11 mouse cellular contexts compared by ENCODE assay signal in genomic region chr11:4299191-4299590, GRCm38 (mm10). TPM values are rescaled to one million over a fixed set of nuclear protein-coding genes. Genes with fewer than 3 reads are reported as not detected.
DNase-seq lines count a peak whose midpoint lies in the region; ATAC-seq lines count a peak whose summit lies in the region.
"Had no signal": no experiment of that assay in that cellular context is flagged by ENCODE, and none has a peak within 500 bp of the region (broad histone marks: within the 10 kb centered on the region; RNA-seq: fewer than 3 reads in every experiment).

No protein-coding gene starts in this region.

- intact Hi-C loops in heart, postnatal 10 days (cut with DNase I) = no loop called here

- peaks cover 51% of the 10 kb centered on the region for H3K4me1 ChIP-seq in lung, embryonic 15.5 days
- peaks cover 12% of the 10 kb centered on the region for H3K4me1 ChIP-seq in forebrain, embryonic 12.5 days
- H3K4me1 ChIP-seq in liver, embryonic 12.5 days = peaks cover 42% of the 10 kb centered on the region

- H3K9me3 ChIP-seq in lung, embryonic 15.5 days = no peaks in the 10 kb centered on the region
- H3K9me3 ChIP-seq in forebrain, embryonic 12.5 days = no peaks in the 10 kb centered on the region
- H3K9me3 ChIP-seq in liver, embryonic 12.5 days (replicated peaks) = no peaks in the 10 kb centered on the region
- H3K9me3 ChIP-seq: midbrain, embryonic 12.5 days had no signal

- H3K9ac ChIP-seq in lung, embryonic 15.5 days = no peak overlapping the region
- H3K9ac ChIP-seq in forebrain, embryonic 12.5 days = no peak overlapping the region
- H3K9ac ChIP-seq in liver, embryonic 12.5 days = no peak overlapping the region
- H3K9ac ChIP-seq: midbrain, embryonic 12.5 days had no signal

- peaks cover 14% of the 10 kb centered on the region for H3K27me3 ChIP-seq in lung, embryonic 15.5 days
- H3K27me3 ChIP-seq in forebrain, embryonic 12.5 days = peaks cover 30% of the 10 kb centered on the region
- H3K27me3 ChIP-seq in liver, embryonic 12.5 days (replicated peaks) = peaks cover 54% of the 10 kb centered on the region

- peak overlapping the region; percentile 31 for H3K4me2 ChIP-seq in lung, embryonic 15.5 days
- H3K4me2 ChIP-seq in forebrain, embryonic 12.5 days = no peak overlapping the region
- no peak overlapping the region for H3K4me2 ChIP-seq in liver, embryonic 12.5 days
- H3K4me2 ChIP-seq: midbrain, embryonic 12.5 days had no signal

- ATAC-seq in lung, embryonic 15.5 days (ENCODE audit: borderline replicate concordance, extremely low read depth, low FRiP score, low TSS enrichment) = no peak
- ATAC-seq in forebrain, embryonic 12.5 days (ENCODE audit: low FRiP score) = no peak
- ATAC-seq in liver, embryonic 12.5 days = no peak

- H3K4me3 ChIP-seq in lung, embryonic 15.5 days = no peak overlapping the region
- H3K4me3 ChIP-seq in forebrain, embryonic 12.5 days (replicated peaks) = no peak overlapping the region
- no peak overlapping the region for H3K4me3 ChIP-seq in liver, embryonic 12.5 days
- H3K4me3 ChIP-seq: midbrain, embryonic 12.5 days had no signal

- WGBS in lung, embryonic 15.5 days = 22% methylated on average over 12 of the region's 12 CpGs
- WGBS in forebrain, embryonic 12.5 days = 55% methylated on average over 12 of the region's 12 CpGs
- 54% methylated on average over 12 of the region's 12 CpGs for WGBS in liver, embryonic 12.5 days (ENCODE audit: insufficient replicate concordance)

- no peak overlapping the region for H3K27ac ChIP-seq in lung, embryonic 15.5 days
- H3K27ac ChIP-seq in forebrain, embryonic 12.5 days = no peak overlapping the region
- no peak overlapping the region for H3K27ac ChIP-seq in liver, embryonic 12.5 days
- H3K27ac ChIP-seq: midbrain, embryonic 12.5 days had no signal

- DNase-seq in adrenal gland, adult (ENCODE audit: inconsistent age in 2 of 2, low spot score in 1 of 2) = peak; percentile 53 to 62
- no peak for DNase-seq in adrenal gland, postnatal 10 days
- DNase-seq in lung, postnatal 14 days = no peak
- peak; percentile 60 to 67 for DNase-seq in heart, postnatal 10 days
- peak; percentile 54 for DNase-seq in mesoderm, embryonic 11.5 days (ENCODE audit: low read depth, low spot score)
- DNase-seq: cerebellum, adult 18-20 months; liver had no signal

- H3K36me3 ChIP-seq in lung, embryonic 15.5 days = no peaks in the 10 kb centered on the region
- H3K36me3 ChIP-seq in forebrain, embryonic 12.5 days (replicated peaks) = no peaks in the 10 kb centered on the region
- H3K36me3 ChIP-seq in liver, embryonic 12.5 days = no peaks in the 10 kb centered on the region
- H3K36me3 ChIP-seq: midbrain, embryonic 12.5 days had no signal

RNA-seq across cellular contexts. Expression of gene Lif, which starts 41.8 kb away (rescaled TPM):
- under 1 TPM; 0.30 to 0.69 TPM for total RNA-seq in adrenal gland, postnatal 10 days (2021)
- 0.19 and 0.32 TPM in 2 replicates for polyA plus RNA-seq in lung, embryonic 15.5 days (2015; fragmentation: Nextera tagmentation; extraction: Ambion mirVana)
- total RNA-seq in heart, postnatal 10 days (2021) = under 1 TPM; 0.55 to 0.62 TPM
- 0.06 TPM in 1 of 2 replicates, not detected in the other for polyA plus RNA-seq in forebrain, embryonic 12.5 days (2016; fragmentation: Nextera tagmentation; extraction: Ambion mirVana)
- polyA plus RNA-seq in liver, embryonic 12.5 days (2016; fragmentation: Nextera tagmentation; extraction: Ambion mirVana) = not detected in 2 replicates
- polyA plus RNA-seq: midbrain, embryonic 12.5 days had no signal

Comparison
In these comparisons a context has a peak if more than half of its experiments do, and no peak if none do; other contexts are left out.
1. DNase-seq: peak in adrenal gland, adult (2 of 2), heart, postnatal 10 days (2 of 2) and mesoderm, embryonic 11.5 days (single experiment); none in adrenal gland, postnatal 10 days (single experiment) and lung, postnatal 14 days (single experiment).